Mouse (Mus musculus) ovary, adult 10 weeks (tissue): ENCODE data around the gene Cacna1s. TPM values are rescaled to one million over a fixed set of nuclear protein-coding genes. Genes with fewer than 3 reads are reported as not detected.

Experiments used
- polyA plus RNA-seq: library from polyadenylated mRNA; stranded (reverse); fragments of 350-450 nt; fragmentation: Illumina TruSeq; extraction: RNeasy Lipid Tissue Mini Kit (QIAGEN cat#74804); gene quantifications from one replicate; pipeline ENCODE4 v1.2.3, GENCODE M21; 2014

The Cacna1s gene
- polyA plus RNA-seq = not detected

GRCm38 (mm10) chr1:136052547-136052946, at the start of gene Cacna1s:
Gene Cacna1s (plus strand): TSS chr1:136052750.

GRCm38 (mm10) chr1:136006292-136006748, 46.2 kb upstream of the Cacna1s start, which contains the start of gene Igfn1:
Gene Igfn1 (minus strand): TSS chr1:136006342.

GRCm38 (mm10) chr1:136007211-136008158, 45.1 kb upstream of the Cacna1s start, which contains the start of gene Tmem9:
Gene Tmem9 (plus strand): TSS chr1:136008150.

GRCm38 (mm10) chr1:136050312-136051012, 2.1 kb upstream of the Cacna1s start, which contains the start of gene Ascl5:
Gene Ascl5 (plus strand): TSS chr1:136050804.

GRCm38 (mm10) chr1:136130951-136131558, 78.5 kb downstream of the Cacna1s start, which contains the start of gene Kif21b:
Gene Kif21b (plus strand): TSS chr1:136131389.

Other genes with a start within 250 kb of the Cacna1s start
- gene Lad1, start 234.2 kb upstream of the Cacna1s start, polyA plus RNA-seq = 0.14 TPM
- gene Tnnt2, start 216.4 kb upstream of the Cacna1s start, polyA plus RNA-seq = 2.8 TPM
- 0.09 TPM for gene Pkp1, start 133.5 kb upstream of the Cacna1s start, polyA plus RNA-seq
- gene Igfn1, start 46.4 kb upstream of the Cacna1s start, polyA plus RNA-seq = not detected
- gene Tmem9, start 44.6 kb upstream of the Cacna1s start, polyA plus RNA-seq = 5.3 TPM
- gene Ascl5, start 1.9 kb upstream of the Cacna1s start, polyA plus RNA-seq = not detected
- gene Kif21b, start 78.6 kb downstream of the Cacna1s start, polyA plus RNA-seq = 0.17 TPM
- not detected for gene Mroh3, start 160.1 kb downstream of the Cacna1s start, polyA plus RNA-seq
- gene Inava, start 181.5 kb downstream of the Cacna1s start, polyA plus RNA-seq = 0.20 TPM
- gene Gpr25, start 208.1 kb downstream of the Cacna1s start, polyA plus RNA-seq = not detected